Mouse (Mus musculus) stomach, adult 2 months (tissue): ENCODE results near the gene Tas2r125. TPM values are rescaled to one million over a fixed set of nuclear protein-coding genes. Genes with fewer than 3 reads are reported as not detected.

Experiments used
- polyA plus RNA-seq: library from polyadenylated mRNA; depleted of rRNA; stranded (reverse); fragments of >200 nt; gene quantifications from 2 replicates; pipeline ENCODE4 v1.2.3, GENCODE M21; 2012; rRNA removed

Tas2r125 gene
- polyA plus RNA-seq: not detected in 2 replicates

DNA sequence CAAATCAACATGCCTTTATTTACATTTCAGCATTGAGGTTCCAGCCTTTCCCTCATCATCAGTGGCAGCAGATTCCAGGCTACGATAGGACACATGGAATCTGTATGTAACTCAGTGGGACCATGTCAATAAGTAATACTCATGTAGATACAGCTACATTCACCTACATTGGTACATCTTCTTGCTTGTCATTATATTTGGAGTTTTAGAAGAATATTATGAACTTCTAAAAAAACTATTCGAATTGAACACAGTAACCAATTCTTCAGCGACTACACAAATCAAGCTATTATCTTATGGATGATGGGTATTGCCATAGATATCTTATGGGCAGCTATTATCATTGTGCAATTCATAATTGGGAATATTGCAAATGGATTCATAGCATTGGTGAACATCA, at the start of gene Tas2r125:
TSS of gene Tas2r125 (plus strand) at position 301 of the 400 bp plus-strand sequence.

DNA sequence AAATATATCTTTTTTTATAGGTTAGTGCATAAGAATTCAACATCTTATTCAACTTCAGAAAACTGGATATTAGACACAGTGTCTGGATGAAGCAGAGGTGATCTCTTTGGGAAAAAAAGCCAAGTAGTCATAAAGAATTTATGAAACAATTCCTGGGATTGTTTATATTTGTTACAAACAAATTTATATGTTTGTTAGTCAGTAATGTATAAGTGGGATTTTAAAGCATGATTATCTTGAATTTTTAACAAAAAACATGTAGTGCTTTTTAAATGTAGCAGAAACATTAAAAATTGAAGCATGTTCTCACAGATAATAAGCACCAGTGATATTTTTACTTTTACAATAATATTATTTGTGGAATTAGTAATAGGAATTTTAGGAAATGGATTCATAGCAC, 41.7 kb upstream of the Tas2r125 start, which contains the start of gene Tas2r110:
TSS of gene Tas2r110 (plus strand) at position 301 of the 400 bp plus-strand sequence.

DNA sequence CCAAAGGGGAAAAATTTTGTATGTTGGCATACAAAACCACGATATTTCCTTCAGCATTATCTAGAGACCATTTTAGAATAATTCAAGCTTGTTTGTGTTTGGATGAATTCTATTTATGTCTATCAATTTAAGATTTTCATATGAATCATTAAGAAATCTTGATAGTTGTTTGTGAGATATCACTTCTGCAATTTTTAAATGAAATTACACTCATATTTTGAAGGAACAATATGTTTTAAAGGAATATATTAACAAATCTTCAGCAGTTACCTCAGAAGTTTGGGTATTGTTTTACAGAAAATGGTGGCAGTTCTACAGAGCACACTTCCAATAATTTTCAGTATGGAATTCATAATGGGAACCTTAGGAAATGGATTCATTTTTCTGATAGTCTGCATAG, 16.7 kb upstream of the Tas2r125 start, which contains the start of gene Tas2r113:
TSS of gene Tas2r113 (plus strand) at position 301 of the 400 bp plus-strand sequence.

DNA sequence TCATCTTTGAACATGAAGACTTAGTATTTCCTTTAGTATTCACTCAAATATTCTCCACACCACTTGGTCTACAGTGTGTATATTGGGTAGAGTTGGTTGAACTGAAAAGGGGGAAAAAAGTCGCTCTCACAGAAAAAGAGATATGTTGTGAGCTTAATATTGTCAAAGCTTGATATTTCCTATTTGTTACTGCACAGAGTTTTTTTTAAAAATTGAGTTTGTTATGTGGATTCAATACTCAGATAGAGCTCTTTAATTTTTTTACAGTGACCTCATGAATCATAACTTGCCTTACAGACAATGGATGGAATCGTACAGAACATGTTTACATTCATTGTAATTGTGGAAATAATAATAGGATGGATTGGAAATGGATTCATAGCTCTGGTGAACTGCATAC, 41.4 kb downstream of the Tas2r125 start, which contains the start of gene Tas2r129:
TSS of gene Tas2r129 (plus strand) at position 301 of the 400 bp plus-strand sequence.

DNA sequence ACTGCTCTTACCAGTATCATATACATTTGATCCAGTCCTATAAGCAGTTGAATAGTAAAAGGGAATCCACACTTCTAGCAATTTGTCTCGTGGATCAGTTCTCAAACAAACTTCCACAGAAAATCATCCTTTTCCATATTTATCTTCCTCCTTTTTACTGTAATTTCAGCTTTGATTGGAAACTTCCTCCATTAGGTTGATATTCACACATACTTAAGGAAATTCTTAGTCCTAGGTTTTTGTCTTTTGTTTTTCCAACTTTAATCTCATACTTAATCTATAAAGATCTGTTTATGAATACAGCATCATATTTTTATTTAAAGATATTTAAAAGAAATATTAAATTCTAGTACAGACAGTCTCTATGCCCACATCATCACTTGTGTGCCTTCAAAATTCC, 48.4 kb downstream of the Tas2r125 start, which contains the start of gene Tas2r131:
TSS of gene Tas2r131 (minus strand) at position 101 of the 400 bp plus-strand sequence.

Other genes with a start within 250 kb of the Tas2r125 start
- gene Tas2r121, start 208.6 kb upstream of the Tas2r125 start, polyA plus RNA-seq: not detected in 2 replicates
- gene Tas2r122, start 197.7 kb upstream of the Tas2r125 start, polyA plus RNA-seq: not detected in 2 replicates
- not detected in 2 replicates for gene Tas2r115, start 171.6 kb upstream of the Tas2r125 start, polyA plus RNA-seq
- gene Tas2r124, start 154.9 kb upstream of the Tas2r125 start, polyA plus RNA-seq: not detected in 2 replicates
- not detected in 2 replicates for gene Tas2r102, start 147.5 kb upstream of the Tas2r125 start, polyA plus RNA-seq
- gene Tas2r136, start 131.5 kb upstream of the Tas2r125 start, polyA plus RNA-seq: not detected in 2 replicates
- not detected in 2 replicates for gene Tas2r117, start 106.8 kb upstream of the Tas2r125 start, polyA plus RNA-seq
- not detected in 2 replicates for gene Tas2r123, start 62.5 kb upstream of the Tas2r125 start, polyA plus RNA-seq
- not detected in 2 replicates for gene Tas2r116, start 54.2 kb upstream of the Tas2r125 start, polyA plus RNA-seq
- not detected in 2 replicates for gene Tas2r110, start 41.6 kb upstream of the Tas2r125 start, polyA plus RNA-seq
- not detected in 2 replicates for gene Tas2r113, start 16.6 kb upstream of the Tas2r125 start, polyA plus RNA-seq
- gene Tas2r129, start 41.5 kb downstream of the Tas2r125 start, polyA plus RNA-seq: not detected in 2 replicates
- not detected in 2 replicates for gene Tas2r131, start 48.3 kb downstream of the Tas2r125 start, polyA plus RNA-seq
- not detected in 2 replicates for gene Tas2r109, start 71.3 kb downstream of the Tas2r125 start, polyA plus RNA-seq
- not detected in 2 replicates for gene Tas2r103, start 127.5 kb downstream of the Tas2r125 start, polyA plus RNA-seq
- gene Tas2r140, start 146.2 kb downstream of the Tas2r125 start, polyA plus RNA-seq: not detected in 2 replicates
- gene Smim10l1, start 195.3 kb downstream of the Tas2r125 start, polyA plus RNA-seq: 48.9 and 110 TPM in 2 replicates